In the genomic region with DNA sequence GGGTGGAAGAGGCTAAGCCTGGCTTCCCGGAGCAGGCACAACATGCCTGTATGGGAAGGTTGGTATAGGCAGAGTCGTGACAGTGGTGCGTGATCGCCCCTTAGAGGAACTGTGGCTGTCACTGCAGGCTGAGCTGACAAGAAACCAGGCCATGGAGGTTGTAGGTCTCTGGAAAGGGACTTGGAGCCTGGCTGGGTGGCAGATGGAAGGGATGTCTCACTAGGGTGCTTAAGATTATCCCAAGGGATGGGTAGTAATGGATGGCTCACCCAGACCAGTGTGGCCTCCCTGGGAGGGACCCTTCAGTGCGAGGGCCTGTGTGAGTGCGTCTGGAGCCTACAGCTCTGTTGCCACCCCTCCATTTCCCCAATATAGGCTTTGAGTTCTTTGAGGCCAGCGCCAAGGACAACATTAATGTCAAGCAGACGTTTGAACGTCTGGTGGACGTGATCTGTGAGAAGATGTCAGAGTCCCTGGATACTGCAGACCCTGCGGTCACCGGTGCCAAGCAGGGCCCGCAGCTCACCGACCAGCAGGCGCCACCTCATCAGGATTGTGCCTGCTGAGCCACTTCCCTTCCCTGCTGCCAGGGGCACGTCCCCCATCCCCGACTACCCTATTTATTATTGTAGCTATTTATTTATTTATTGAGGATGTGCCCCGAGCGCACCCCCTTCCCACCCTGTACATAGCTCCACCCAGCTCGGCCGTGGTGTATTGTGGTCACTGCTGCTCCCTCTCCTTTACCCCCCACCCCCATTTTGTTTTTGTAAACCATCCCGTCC, we compare ENCODE assay signal across 10 mouse cellular contexts. TPM values are rescaled to one million over a fixed set of nuclear protein-coding genes. Genes with fewer than 3 reads are reported as not detected.
DNase-seq lines count a peak whose midpoint lies in the region; ATAC-seq and TF ChIP-seq lines count a peak whose summit lies in the region.
"Had no signal": no experiment of that assay in that cellular context is flagged by ENCODE, and none has a peak within 500 bp of the region (broad histone marks: within the 10 kb centered on the region; RNA-seq: fewer than 3 reads in every experiment).

No protein-coding gene starts in this region.

- no peak for TF ChIP-seq EP300 in liver, embryonic 14.5 days (IDR thresholded peaks at IDR 0.05; ENCODE audit: low read depth)

- in situ Hi-C loops in ES-E14 (cut with MboI; ENCODE audit: low sequenced_read_pairs in 2 of 2, unreplicated experiment in 2 of 2): loop anchor here in 1 of 2 experiments (5.0 kb wide), 1 partner anchor 40 kb away; a partner anchor contains a TSS

- H3K9ac ChIP-seq in midbrain, embryonic 12.5 days (replicated peaks): no peak overlapping the region
- no peak overlapping the region for H3K9ac ChIP-seq in midbrain, embryonic 16.5 days (ENCODE audit: low read depth, low read length)
- no peak overlapping the region for H3K9ac ChIP-seq in ES-E14 (ENCODE audit: insufficient read depth, low read depth, low read length, poor library complexity, severe bottlenecking)
- H3K9ac ChIP-seq in liver, embryonic 14.5 days (replicated peaks): no peak overlapping the region

- peak; percentile 77 for TF ChIP-seq CTCF in liver, embryonic 14.5 days (IDR thresholded peaks at IDR 0.05; ENCODE audit: low read depth)

- peak; percentile 20 to 37 for DNase-seq in frontal cortex, postnatal 10 days (ENCODE audit: low spot score in 2 of 2)
- DNase-seq in ES-E14 (ENCODE audit: low read depth, low spot score): no peak
- DNase-seq in embryonic facial prominence, embryonic 10.5 days (ENCODE audit: low spot score): peak; percentile 48
- DNase-seq in liver, embryonic 14.5 days (ENCODE audit: low read depth in 3 of 3, low spot score in 3 of 3): no peak

- 0 out of 2 replicates have a peak, but pooled peaks cover 7% of the 10 kb centered on the region for H3K27me3 ChIP-seq in midbrain, embryonic 12.5 days
- no peaks in the 10 kb centered on the region for H3K27me3 ChIP-seq in midbrain, embryonic 16.5 days (ENCODE audit: control insufficient read depth, insufficient read depth, low read depth, low read length)
- peaks cover 19% of the 10 kb centered on the region for H3K27me3 ChIP-seq in embryonic facial prominence, embryonic 10.5 days (replicated peaks; ENCODE audit: low read depth, poor library complexity, severe bottlenecking)
- no peaks in the 10 kb centered on the region for H3K27me3 ChIP-seq in liver, embryonic 14.5 days (ENCODE audit: control insufficient read depth, insufficient read depth, low read length)

- H3K27ac ChIP-seq in midbrain, embryonic 12.5 days (replicated peaks): peak overlapping the region; percentile 20; the same call in 1 of the 2 replicates
- H3K27ac ChIP-seq in midbrain, embryonic 16.5 days (ENCODE audit: low read length): no peak overlapping the region
- no peak overlapping the region for H3K27ac ChIP-seq in ES-E14 (ENCODE audit: insufficient read depth, low read depth, low read length, poor library complexity, severe bottlenecking)
- no peak overlapping the region for H3K27ac ChIP-seq in embryonic facial prominence, embryonic 10.5 days (replicated peaks)
- no peak overlapping the region for H3K27ac ChIP-seq in liver, embryonic 14.5 days

- no peak for ATAC-seq in frontal cortex, adult (ENCODE audit: low TSS enrichment)
- no peak for ATAC-seq in midbrain, embryonic 12.5 days (ENCODE audit: low FRiP score, low read depth)
- ATAC-seq in midbrain, embryonic 16.5 days: no peak
- ATAC-seq in liver, embryonic 14.5 days (ENCODE audit: insufficient read depth): no peak
- ATAC-seq in megakaryocyte, adult 5-6 weeks (ENCODE audit: poor library complexity, severe bottlenecking): no peak

- H3K9me3 ChIP-seq in midbrain, embryonic 12.5 days: no peaks in the 10 kb centered on the region
- H3K9me3 ChIP-seq in midbrain, embryonic 16.5 days (replicated peaks; ENCODE audit: control insufficient read depth, low read length, poor library complexity, severe bottlenecking): no peaks in the 10 kb centered on the region
- H3K9me3 ChIP-seq in ES-E14 (ENCODE audit: control insufficient read depth, insufficient read depth, low read depth, low read length): no peaks in the 10 kb centered on the region
- no peaks in the 10 kb centered on the region for H3K9me3 ChIP-seq in embryonic facial prominence, embryonic 10.5 days
- H3K9me3 ChIP-seq in liver, embryonic 14.5 days (ENCODE audit: control insufficient read depth, low read length): no peaks in the 10 kb centered on the region

- H3K4me1 ChIP-seq in midbrain, embryonic 12.5 days: peaks cover 31% of the 10 kb centered on the region
- peaks cover 26% of the 10 kb centered on the region for H3K4me1 ChIP-seq in midbrain, embryonic 16.5 days (ENCODE audit: control insufficient read depth, insufficient read depth, low read length)
- peaks cover 18% of the 10 kb centered on the region in 2 experiments for H3K4me1 ChIP-seq in ES-E14 (ENCODE audit: control insufficient read depth in 2 of 2, insufficient read depth in 2 of 2, low read length in 2 of 2, poor library complexity in 1 of 2)
- peaks cover 64% of the 10 kb centered on the region for H3K4me1 ChIP-seq in embryonic facial prominence, embryonic 10.5 days
- H3K4me1 ChIP-seq in liver, embryonic 14.5 days (replicated peaks; ENCODE audit: control insufficient read depth in 2 of 2, insufficient read depth in 2 of 2, low read length in 1 of 2): peaks cover 27 to 43% of the 10 kb centered on the region in 2 experiments

- peaks cover 20% of the 10 kb centered on the region for H3K36me3 ChIP-seq in midbrain, embryonic 12.5 days
- peaks cover 18% of the 10 kb centered on the region for H3K36me3 ChIP-seq in midbrain, embryonic 16.5 days (ENCODE audit: control insufficient read depth, insufficient read depth, low read length)
- H3K36me3 ChIP-seq in ES-E14 (ENCODE audit: control insufficient read depth, insufficient read depth, low read length, poor library complexity, severe bottlenecking): peaks cover 3% of the 10 kb centered on the region; the same call in 1 of the 2 replicates
- peaks cover 29% of the 10 kb centered on the region for H3K36me3 ChIP-seq in embryonic facial prominence, embryonic 10.5 days (replicated peaks)
- H3K36me3 ChIP-seq in liver, embryonic 14.5 days (replicated peaks; ENCODE audit: control insufficient read depth, insufficient read depth, low read depth): no peaks in the 10 kb centered on the region; the same call in 1 of the 2 replicates

- H3K4me3 ChIP-seq in midbrain, embryonic 12.5 days: no peak overlapping the region
- H3K4me3 ChIP-seq in midbrain, embryonic 16.5 days (ENCODE audit: low read depth, low read length): no peak overlapping the region
- H3K4me3 ChIP-seq in ES-E14 (ENCODE audit: insufficient read depth in 1 of 2, low read depth in 1 of 2, low read length in 2 of 2, poor library complexity in 1 of 2, severe bottlenecking in 1 of 2): no peak overlapping the region
- peak overlapping the region; percentile 3; the same call in 1 of the 2 replicates for H3K4me3 ChIP-seq in embryonic facial prominence, embryonic 10.5 days
- H3K4me3 ChIP-seq in liver, embryonic 14.5 days (ENCODE audit: insufficient read depth in 1 of 2, low read depth in 2 of 2, low read length in 2 of 2): no peak overlapping the region

- 70% methylated on average over 22 of the region's 22 CpGs for WGBS in midbrain, embryonic 12.5 days
- WGBS in midbrain, embryonic 16.5 days: 65% methylated on average over 22 of the region's 22 CpGs
- WGBS in embryonic facial prominence, embryonic 10.5 days: 71% methylated on average over 22 of the region's 22 CpGs
- WGBS in liver, embryonic 14.5 days (ENCODE audit: insufficient replicate concordance): 71% methylated on average over 22 of the region's 22 CpGs

- no peak overlapping the region for H3K4me2 ChIP-seq in midbrain, embryonic 12.5 days (replicated peaks)
- H3K4me2 ChIP-seq in midbrain, embryonic 16.5 days (ENCODE audit: low read length): no peak overlapping the region
- no peak overlapping the region for H3K4me2 ChIP-seq in liver, embryonic 14.5 days (ENCODE audit: low read depth)

RNA-seq across cellular contexts. Expression of a gene that starts 3.0 kb away (rescaled TPM):
- 35.4 and 37.3 TPM in 2 replicates for polyA plus RNA-seq in midbrain, embryonic 12.5 days (2016; fragmentation: Nextera tagmentation; extraction: Ambion mirVana)
- 34.8 and 35.7 TPM in 2 replicates for polyA plus RNA-seq in midbrain, embryonic 16.5 days (2015; fragmentation: Nextera tagmentation; extraction: Ambion mirVana)
- 49.9 and 58.2 TPM in 2 replicates for total RNA-seq in ES-E14 (2012; rRNA removed)
- polyA plus RNA-seq in embryonic facial prominence, embryonic 10.5 days (2016; fragmentation: Nextera tagmentation; extraction: Ambion mirVana): 28.2 and 34.5 TPM in 2 replicates
- polyA plus RNA-seq in liver, embryonic 14.5 days (2012; rRNA removed): 25.3 and 28.5 TPM in 2 replicates
- 39.8 and 41.5 TPM in 2 replicates for polyA plus RNA-seq in liver, embryonic 14.5 days (2014; fragmentation: Nextera tagmentation; extraction: Ambion mirVana)
- 34.4 and 44.7 TPM in 2 replicates for total RNA-seq in megakaryocyte, adult 5-6 weeks (2015)
- total RNA-seq in megakaryocyte, adult 5-6 weeks (2017): 8.4 and 15.9 TPM in 2 replicates

RNA-seq across cellular contexts. Expression of a gene that starts 3.2 kb away (rescaled TPM):
- 98.9 and 102 TPM in 2 replicates for polyA plus RNA-seq in midbrain, embryonic 12.5 days (2016; fragmentation: Nextera tagmentation; extraction: Ambion mirVana)
- polyA plus RNA-seq in midbrain, embryonic 16.5 days (2015; fragmentation: Nextera tagmentation; extraction: Ambion mirVana): 477 and 573 TPM in 2 replicates
- total RNA-seq in ES-E14 (2012; rRNA removed): 4.3 and 5.2 TPM in 2 replicates
- 13.6 and 16.2 TPM in 2 replicates for polyA plus RNA-seq in embryonic facial prominence, embryonic 10.5 days (2016; fragmentation: Nextera tagmentation; extraction: Ambion mirVana)
- 2.7 and 3.2 TPM in 2 replicates for polyA plus RNA-seq in liver, embryonic 14.5 days (2012; rRNA removed)
- 1.6 and 2.4 TPM in 2 replicates for polyA plus RNA-seq in liver, embryonic 14.5 days (2014; fragmentation: Nextera tagmentation; extraction: Ambion mirVana)
- 3.3 and 5.8 TPM in 2 replicates for total RNA-seq in megakaryocyte, adult 5-6 weeks (2015)
- 2.1 and 5.1 TPM in 2 replicates for total RNA-seq in megakaryocyte, adult 5-6 weeks (2017)

RNA-seq across cellular contexts. Expression of a gene that starts 18.8 kb away (rescaled TPM):
- 73.4 and 74.6 TPM in 2 replicates for polyA plus RNA-seq in midbrain, embryonic 12.5 days (2016; fragmentation: Nextera tagmentation; extraction: Ambion mirVana)
- polyA plus RNA-seq in midbrain, embryonic 16.5 days (2015; fragmentation: Nextera tagmentation; extraction: Ambion mirVana): 107 and 112 TPM in 2 replicates
- total RNA-seq in ES-E14 (2012; rRNA removed): 52.7 and 71.0 TPM in 2 replicates
- polyA plus RNA-seq in embryonic facial prominence, embryonic 10.5 days (2016; fragmentation: Nextera tagmentation; extraction: Ambion mirVana): 79.2 and 79.8 TPM in 2 replicates
- polyA plus RNA-seq in liver, embryonic 14.5 days (2012; rRNA removed): 13.2 and 17.5 TPM in 2 replicates
- polyA plus RNA-seq in liver, embryonic 14.5 days (2014; fragmentation: Nextera tagmentation; extraction: Ambion mirVana): 8.2 and 12.0 TPM in 2 replicates
- 4.6 and 5.0 TPM in 2 replicates for total RNA-seq in megakaryocyte, adult 5-6 weeks (2015)
- total RNA-seq in megakaryocyte, adult 5-6 weeks (2017): 14.7 and 14.9 TPM in 2 replicates

RNA-seq across cellular contexts. Expression of a gene that starts 34.2 kb away (rescaled TPM):
- polyA plus RNA-seq in midbrain, embryonic 12.5 days (2016; fragmentation: Nextera tagmentation; extraction: Ambion mirVana): 0.15 and 0.39 TPM in 2 replicates
- 0.11 and 0.23 TPM in 2 replicates for polyA plus RNA-seq in midbrain, embryonic 16.5 days (2015; fragmentation: Nextera tagmentation; extraction: Ambion mirVana)
- total RNA-seq in ES-E14 (2012; rRNA removed): 1.6 and 4.5 TPM in 2 replicates
- polyA plus RNA-seq in embryonic facial prominence, embryonic 10.5 days (2016; fragmentation: Nextera tagmentation; extraction: Ambion mirVana): 0.20 and 0.69 TPM in 2 replicates
- polyA plus RNA-seq in liver, embryonic 14.5 days (2012; rRNA removed): 1.6 TPM in 2 replicates
- 0.34 and 0.74 TPM in 2 replicates for polyA plus RNA-seq in liver, embryonic 14.5 days (2014; fragmentation: Nextera tagmentation; extraction: Ambion mirVana)
- total RNA-seq in megakaryocyte, adult 5-6 weeks (2015): not detected in 2 replicates
- not detected in 2 replicates for total RNA-seq in megakaryocyte, adult 5-6 weeks (2017)

RNA-seq across cellular contexts. Expression of a gene that starts 39.4 kb away (rescaled TPM):
- polyA plus RNA-seq in midbrain, embryonic 12.5 days (2016; fragmentation: Nextera tagmentation; extraction: Ambion mirVana): not detected in 2 replicates
- polyA plus RNA-seq in midbrain, embryonic 16.5 days (2015; fragmentation: Nextera tagmentation; extraction: Ambion mirVana): not detected in 2 replicates
- 1.8 and 3.9 TPM in 2 replicates for total RNA-seq in ES-E14 (2012; rRNA removed)
- not detected in 2 replicates for polyA plus RNA-seq in embryonic facial prominence, embryonic 10.5 days (2016; fragmentation: Nextera tagmentation; extraction: Ambion mirVana)
- 0.04 TPM in 1 of 2 replicates, not detected in the other for polyA plus RNA-seq in liver, embryonic 14.5 days (2012; rRNA removed)
- 0.11 TPM in 2 replicates for polyA plus RNA-seq in liver, embryonic 14.5 days (2014; fragmentation: Nextera tagmentation; extraction: Ambion mirVana)
- total RNA-seq in megakaryocyte, adult 5-6 weeks (2015): not detected in 2 replicates
- total RNA-seq in megakaryocyte, adult 5-6 weeks (2017): not detected in 2 replicates
- total RNA-seq: gastrocnemius, postnatal 4 days; left cerebral cortex, postnatal 36 days had no signal

Comparison
In these comparisons a context has a peak if more than half of its experiments do, and no peak if none do; other contexts are left out.
1. DNase-seq: peak in frontal cortex, postnatal 10 days (2 of 2) and embryonic facial prominence, embryonic 10.5 days (single experiment); none in ES-E14 (single experiment) and liver, embryonic 14.5 days (0 of 3).